Mouse (Mus musculus) right cerebral cortex, postnatal 25 days (tissue): ENCODE measurements around the gene Syk.

Source experiments
- DNase-seq: peaks from one replicate; pipeline ENCODE4 v3.0.0; 2022

Gene Syk

DNA sequence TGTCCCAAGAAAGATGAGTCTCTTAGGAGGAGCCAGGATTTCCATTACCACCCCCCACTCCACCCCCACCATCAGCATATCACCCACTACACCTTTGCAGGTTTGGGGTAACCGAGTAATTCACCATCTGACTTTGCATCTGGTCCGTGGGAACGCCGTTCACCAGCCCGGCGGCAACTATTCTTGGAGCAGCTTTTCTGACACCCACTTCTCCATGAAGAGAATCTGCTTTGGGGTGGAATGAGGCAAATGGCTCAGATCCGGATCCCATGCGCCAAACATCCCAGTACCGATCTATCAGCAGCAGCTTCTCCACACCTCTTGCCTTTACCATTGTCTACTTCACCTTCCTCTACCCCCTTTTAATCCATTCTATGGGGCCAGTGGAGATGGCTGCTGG, 12.7 kb upstream of the Syk start:
- DNase-seq: peak; percentile 73

DNA sequence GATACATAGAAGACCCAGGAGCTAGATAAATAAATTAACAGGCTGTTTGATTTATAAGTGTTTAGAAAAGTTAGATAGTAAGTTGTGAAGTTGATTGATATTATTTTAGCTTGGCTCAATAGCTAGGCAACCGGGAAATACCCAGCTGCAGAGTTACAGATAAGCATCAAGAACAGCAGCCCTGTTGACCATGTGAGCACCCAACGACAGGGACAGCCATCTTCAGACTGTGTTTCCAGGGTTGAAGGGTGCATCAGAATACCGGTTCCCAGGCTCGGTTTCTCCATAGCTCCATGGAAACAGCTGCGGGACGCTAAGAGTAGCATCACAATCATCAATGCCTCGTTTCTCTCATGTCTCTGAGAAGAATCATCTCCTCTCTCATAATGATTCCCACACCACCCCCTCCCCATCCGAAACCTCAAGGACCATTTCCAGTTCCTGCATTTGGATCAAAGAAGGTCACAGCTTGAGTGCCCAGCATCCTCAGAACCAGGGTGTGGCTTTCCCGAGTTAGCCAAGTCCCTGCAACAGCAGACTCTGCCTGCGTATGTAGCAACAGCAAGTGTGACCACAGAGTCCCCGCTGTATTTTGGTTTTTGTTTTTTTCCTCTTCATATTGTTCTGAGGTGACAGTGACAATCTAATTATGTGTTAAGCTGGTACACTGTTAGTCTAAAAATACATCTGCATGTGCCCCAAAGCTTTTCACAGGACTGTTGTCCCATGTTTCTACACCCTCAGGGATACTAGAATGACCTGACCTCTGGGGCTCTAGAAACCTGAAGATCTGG, 11.2 kb upstream of the Syk start:
- DNase-seq: no peak

GRCm38 (mm10) chr13:52572451-52573446, 10.2 kb upstream of the Syk start:
- no peak for DNase-seq

GRCm38 (mm10) chr13:52574311-52574710, 8.7 kb upstream of the Syk start:
- no peak for DNase-seq

- no peak for DNase-seq
Measured at GRCm38 (mm10) chr13:52575483-52575882, 7.5 kb upstream of the Syk start.

- DNase-seq: no peak
Measured at GRCm38 (mm10) chr13:52576021-52576614, 6.9 kb upstream of the Syk start.

- no peak for DNase-seq
Measured at GRCm38 (mm10) chr13:52576841-52577240, 6.1 kb upstream of the Syk start.

- DNase-seq: no peak
Measured at GRCm38 (mm10) chr13:52577326-52577920, 5.5 kb upstream of the Syk start.

- no peak for DNase-seq
Measured at GRCm38 (mm10) chr13:52577939-52578338, 5.0 kb upstream of the Syk start.

- no peak for DNase-seq
Measured at GRCm38 (mm10) chr13:52578776-52579175, 4.2 kb upstream of the Syk start.

- no peak for DNase-seq
Measured at GRCm38 (mm10) chr13:52582506-52582877, 481 bp upstream of the Syk start.

DNA sequence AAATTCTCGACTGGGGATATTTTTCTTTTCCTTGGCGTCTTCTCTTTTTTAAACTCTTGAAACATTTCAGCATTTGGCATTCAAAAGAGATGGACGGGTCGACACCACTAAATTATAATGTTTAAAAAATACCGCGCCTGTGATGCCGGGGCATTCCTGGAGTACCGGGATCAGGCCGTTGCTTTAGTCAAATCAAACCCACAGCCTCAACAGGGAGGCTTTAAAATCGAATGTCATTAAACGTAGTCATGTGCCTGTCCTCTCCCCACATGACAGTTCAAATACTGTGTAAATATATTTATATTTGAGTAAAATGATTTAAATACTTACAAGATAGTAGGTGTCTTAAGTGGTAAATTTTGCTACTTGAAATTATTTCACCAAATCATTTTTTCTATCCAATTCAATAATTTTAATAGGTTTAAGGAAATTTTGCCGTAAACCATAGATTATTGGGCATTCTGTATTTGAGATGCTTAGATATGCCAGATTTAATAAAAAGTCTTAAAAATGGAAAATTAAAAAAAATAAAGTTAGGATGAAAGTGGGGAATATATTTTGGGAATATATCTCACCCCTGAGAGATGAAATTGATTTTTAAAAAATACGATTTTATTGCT, 1.1 kb downstream of the Syk start:
- DNase-seq: no peak

- DNase-seq: no peak
Measured at GRCm38 (mm10) chr13:52584654-52585455, 1.9 kb downstream of the Syk start.

DNA sequence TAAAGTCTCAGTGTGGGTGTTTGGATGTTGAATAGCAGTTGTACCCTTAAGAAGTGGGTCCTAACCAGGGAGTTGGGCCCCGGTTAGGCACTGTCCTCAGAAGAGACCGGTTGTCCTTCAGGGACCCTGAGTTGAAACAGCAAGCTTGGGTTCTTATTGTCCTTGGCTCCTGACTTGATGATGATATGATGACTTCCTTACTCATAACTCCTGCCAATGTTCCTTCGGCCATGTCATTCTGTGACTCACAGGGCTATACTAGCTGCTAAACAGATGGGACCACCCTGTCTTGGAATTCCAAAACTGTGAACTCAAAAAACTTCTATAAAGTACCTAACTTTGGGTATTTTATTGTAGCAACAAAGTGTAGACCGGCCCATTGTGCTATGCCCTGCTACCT, 4.8 kb downstream of the Syk start:
- no peak for DNase-seq

GRCm38 (mm10) chr13:52589043-52589442, 6.1 kb downstream of the Syk start:
- DNase-seq: no peak

GRCm38 (mm10) chr13:52591831-52592230, 8.9 kb downstream of the Syk start:
- DNase-seq: no peak

- DNase-seq: no peak
Measured at GRCm38 (mm10) chr13:52596692-52597091, 13.7 kb downstream of the Syk start.

DNA sequence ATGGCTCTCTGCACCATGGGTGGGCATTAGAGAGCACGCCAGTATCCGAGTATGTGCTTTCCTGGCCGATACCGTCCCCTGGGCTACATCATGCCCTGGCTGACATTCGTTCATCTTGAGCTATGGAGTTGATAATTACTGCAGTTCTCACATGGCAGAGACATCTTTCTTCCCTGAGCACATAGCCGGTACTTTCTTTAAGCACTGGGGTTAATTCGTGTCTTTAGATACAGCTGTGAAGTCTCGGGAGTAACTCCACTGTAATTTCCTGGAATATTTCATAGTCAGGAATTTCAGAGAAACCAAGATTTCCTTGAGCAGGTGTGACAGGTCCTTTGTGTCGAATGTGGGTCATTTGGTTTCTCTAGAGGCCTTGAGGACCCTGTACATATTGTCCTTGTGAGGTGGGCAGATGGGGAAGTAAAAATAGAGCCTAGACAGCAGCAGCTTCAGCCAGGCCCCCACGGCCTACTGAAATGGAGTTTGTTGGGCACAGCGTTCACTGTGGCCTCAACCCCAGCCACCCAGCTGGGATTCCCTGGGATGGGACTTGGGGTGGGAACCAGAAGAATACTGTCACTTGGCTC, 14.2 kb downstream of the Syk start:
- DNase-seq: no peak

GRCm38 (mm10) chr13:52598233-52598632, 15.3 kb downstream of the Syk start:
- DNase-seq: no peak

DNA sequence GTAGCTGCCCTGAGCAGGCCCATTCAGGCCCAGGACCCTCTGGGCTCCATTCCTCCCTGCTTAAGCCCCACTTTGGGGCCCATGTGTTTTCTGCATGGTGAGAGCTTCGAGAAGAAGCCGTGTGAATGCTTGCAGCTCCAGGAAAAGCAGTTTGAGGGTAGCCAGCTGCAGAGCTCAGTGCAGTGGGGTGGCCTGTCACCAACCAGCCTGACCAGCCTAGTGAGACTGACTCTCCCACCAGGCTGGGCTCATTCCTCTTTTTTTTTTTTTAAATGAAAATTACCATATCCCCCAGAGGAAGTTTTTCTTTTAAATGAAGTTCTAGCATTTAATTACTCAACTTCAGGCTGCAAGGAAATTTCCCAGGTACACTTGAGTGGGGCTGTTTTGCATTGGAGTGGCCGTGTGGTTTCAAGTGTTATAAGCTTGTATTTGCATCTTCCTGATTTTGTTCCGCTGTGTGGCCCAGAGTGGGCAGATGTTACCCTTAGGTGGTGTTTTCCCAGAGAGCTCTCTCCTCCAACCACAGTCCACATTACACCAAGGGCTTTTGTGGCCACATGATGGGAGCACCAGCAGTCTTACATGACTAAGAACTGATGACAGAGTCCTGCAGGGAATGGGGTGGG, 17.2 kb downstream of the Syk start:
- DNase-seq: no peak

DNA sequence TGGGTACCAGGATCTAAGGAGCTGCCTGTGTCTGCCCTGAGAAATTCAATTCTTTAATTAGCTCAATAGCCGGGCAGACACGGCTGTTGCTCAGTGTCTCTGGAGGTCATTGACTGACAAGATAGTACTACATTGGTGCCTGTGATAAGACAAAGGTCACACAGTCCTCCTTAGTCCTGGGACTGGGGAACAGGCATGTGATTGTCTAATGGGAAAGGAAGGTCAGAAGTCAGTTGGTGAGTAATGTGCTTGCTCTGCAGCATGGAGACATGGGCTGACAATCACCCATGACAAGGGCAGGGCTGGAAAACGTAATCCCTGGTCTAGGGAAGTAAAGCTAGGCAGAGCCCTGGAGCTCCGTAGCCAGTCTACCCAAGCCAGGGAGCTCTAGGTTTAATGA, 19.8 kb downstream of the Syk start:
- no peak for DNase-seq
